Mouse (Mus musculus) MEL (cell line): ENCODE measurements around the gene Prmt2. TPM values are rescaled to one million over a fixed set of nuclear protein-coding genes. Genes with fewer than 3 reads are reported as not detected.
A peak's percentile ranks its signal among the peaks of the same experiment; 100 is the strongest.

Source experiments
- DNase-seq: peaks from one replicate; pipeline ENCODE4 v3.0.0; 2011; ENCODE audit warnings: low read depth, low spot score
- H3K27ac ChIP-seq: 2 replicates; pipeline ENCODE4 v1.5.1; 2012; ENCODE audit warnings: low read depth, mild to moderate bottlenecking, control low read depth, low read length, moderate library complexity; ENCODE audit not compliant: control insufficient read depth
- H3K27me3 ChIP-seq, 2 experiments: fragments of 150-350 bp in 1 of 2; sonication (generic) in 1 of 2; 2 replicates each; pipeline ENCODE4 v1.6.1; 2012; ENCODE audit warnings: low read length in 2 of 2, mild to moderate bottlenecking in 2 of 2, improper control_type of control experiment in 1 of 2, moderate library complexity in 1 of 2; ENCODE audit not compliant: insufficient read depth in 2 of 2, control insufficient read depth in 1 of 2
- H3K36me3 ChIP-seq, 2 experiments: 2 replicates each; pipeline ENCODE4 v1.6.1; 2012 to 2014; ENCODE audit warnings: low read length in 2 of 2, improper control_type of control experiment in 1 of 2, inconsistent platforms in 1 of 2, mild to moderate bottlenecking in 1 of 2; ENCODE audit not compliant: insufficient read depth in 2 of 2, control insufficient read depth in 1 of 2
- H3K4me1 ChIP-seq, 2 experiments: fragments of 150-350 bp in 1 of 2; sonication (generic) in 1 of 2; 2 replicates each; pipeline ENCODE4 v1.6.1; 2012; ENCODE audit warnings: low read length in 2 of 2, improper control_type of control experiment in 1 of 2, mild to moderate bottlenecking in 1 of 2; ENCODE audit not compliant: insufficient read depth in 2 of 2, control insufficient read depth in 1 of 2
- H3K4me3 ChIP-seq, 2 experiments: fragments of 150-350 bp in 1 of 2; sonication (generic) in 1 of 2; 2 replicates each; pipeline ENCODE4 v1.5.1; 2012; ENCODE audit warnings: low read depth in 2 of 2, low read length in 2 of 2, mild to moderate bottlenecking in 2 of 2, moderate library complexity in 2 of 2, control low read depth in 1 of 2, improper control_type of control experiment in 1 of 2; ENCODE audit not compliant: control insufficient read depth in 1 of 2, insufficient read depth in 1 of 2
- H3K79me2 ChIP-seq: 2 replicates; pipeline ENCODE4 v1.6.1; 2012; ENCODE audit warnings: mild to moderate bottlenecking, low read length, moderate library complexity; ENCODE audit not compliant: control insufficient read depth, poor library complexity, insufficient read depth
- H3K9ac ChIP-seq: 2 replicates; pipeline ENCODE4 v1.6.1; 2012; ENCODE audit warnings: low read depth, mild to moderate bottlenecking, control low read depth, low read length, moderate library complexity; ENCODE audit not compliant: control insufficient read depth, poor library complexity, severe bottlenecking
- H3K9me3 ChIP-seq: fragments of 150-350 bp; sonication (generic); replicated peaks from 2 replicates; pipeline ENCODE4 v1.6.1; 2012; ENCODE audit warnings: mild to moderate bottlenecking, low read length, improper control_type of control experiment, moderate library complexity; ENCODE audit not compliant: insufficient read depth
- CHD2 ChIP-seq: IDR thresholded peaks from 2 replicates; pipeline ENCODE4 v1.6.1; 2011; ENCODE audit warnings: low read length, improper control_type of control experiment
- ELF1 ChIP-seq: IDR thresholded peaks from 2 replicates; pipeline ENCODE4 v1.6.1; 2014; ENCODE audit warnings: low read depth, mild to moderate bottlenecking, inconsistent platforms, low read length, improper control_type of control experiment, moderate library complexity
- EP300 ChIP-seq, 2 experiments: IDR thresholded peaks; 2 replicates each; pipeline ENCODE4 v1.6.1; 2011; ENCODE audit warnings: improper control_type of control experiment in 2 of 2, low read length in 2 of 2, low read depth in 1 of 2, mild to moderate bottlenecking in 1 of 2
- ETS1 ChIP-seq: IDR thresholded peaks from 2 replicates; pipeline ENCODE4 v1.6.1; 2012; ENCODE audit warnings: low read depth, mild to moderate bottlenecking, inconsistent platforms, low read length, improper control_type of control experiment, moderate library complexity
- GABPA ChIP-seq: IDR thresholded peaks from 2 replicates; pipeline ENCODE4 v1.6.1; 2012; ENCODE audit warnings: low read depth, mild to moderate bottlenecking, inconsistent platforms, low read length, improper control_type of control experiment, moderate library complexity
- GATA1 ChIP-seq: IDR thresholded peaks from 2 replicates; pipeline ENCODE4 v1.6.1; 2011; ENCODE audit warnings: low read depth, low read length, improper control_type of control experiment
- HCFC1 ChIP-seq: IDR thresholded peaks from 2 replicates; pipeline ENCODE4 v1.6.1; 2012; ENCODE audit warnings: low read depth, mild to moderate bottlenecking, inconsistent platforms, low read length, improper control_type of control experiment, moderate library complexity
- KAT2A ChIP-seq: conservative IDR thresholded peaks from 2 replicates; pipeline ENCODE4 v1.6.1; 2012; ENCODE audit warnings: low read depth, low read length, improper control_type of control experiment, inconsistent platforms
- MAZ ChIP-seq: IDR thresholded peaks from 2 replicates; pipeline ENCODE4 v1.6.1; 2012; ENCODE audit warnings: low read depth, mild to moderate bottlenecking, inconsistent platforms, low read length, improper control_type of control experiment
- MEF2A ChIP-seq: IDR thresholded peaks from 2 replicates; pipeline ENCODE4 v1.6.1; 2014; ENCODE audit warnings: low read depth, mild to moderate bottlenecking, inconsistent platforms, low read length, improper control_type of control experiment; ENCODE audit not compliant: poor library complexity, insufficient replicate concordance, severe bottlenecking; ENCODE audit errors: extremely low read depth
- MYC ChIP-seq: IDR thresholded peaks from 2 replicates; pipeline ENCODE4 v1.6.1; 2011; ENCODE audit warnings: low read depth, mild to moderate bottlenecking, low read length, improper control_type of control experiment, moderate library complexity
- POLR2A ChIP-seq, 2 experiments: IDR thresholded peaks; 2 replicates each; pipeline ENCODE4 v1.6.1; 2011 to 2012; ENCODE audit warnings: low read length in 2 of 2, mild to moderate bottlenecking in 2 of 2, control low read depth in 1 of 2, improper control_type of control experiment in 1 of 2, low read depth in 1 of 2, moderate library complexity in 1 of 2; ENCODE audit not compliant: control insufficient read depth in 1 of 2, insufficient read depth in 1 of 2, poor library complexity in 1 of 2
- POLR2AphosphoS2 ChIP-seq: IDR thresholded peaks from 2 replicates; pipeline ENCODE4 v1.6.1; 2011; ENCODE audit warnings: low read length, improper control_type of control experiment
- POLR2AphosphoS5 ChIP-seq: IDR thresholded peaks from 2 replicates; pipeline ENCODE4 v1.6.1; 2012; ENCODE audit warnings: low read depth, borderline replicate concordance, mild to moderate bottlenecking, inconsistent platforms, low read length, moderate library complexity, mixed read lengths
- RAD21 ChIP-seq: IDR thresholded peaks from 2 replicates; pipeline ENCODE4 v1.6.1; 2011; ENCODE audit warnings: mild to moderate bottlenecking, low read depth, low read length, improper control_type of control experiment
- TAL1 ChIP-seq: IDR thresholded peaks from 2 replicates; pipeline ENCODE4 v1.6.1; 2012; ENCODE audit warnings: mild to moderate bottlenecking, inconsistent platforms, low read length, moderate library complexity, mixed read lengths
- TBP ChIP-seq: IDR thresholded peaks from 2 replicates; pipeline ENCODE4 v1.8.0; 2011; ENCODE audit warnings: low read depth, low read length, improper control_type of control experiment
- TCF12 ChIP-seq: IDR thresholded peaks from 2 replicates; pipeline ENCODE4 v1.6.1; 2014; ENCODE audit warnings: low read depth, mild to moderate bottlenecking, inconsistent platforms, low read length, improper control_type of control experiment, moderate library complexity
- USF1 ChIP-seq: IDR thresholded peaks from 2 replicates; pipeline ENCODE4 v1.6.1; 2014; ENCODE audit warnings: low read depth, mild to moderate bottlenecking, inconsistent platforms, low read length, improper control_type of control experiment, moderate library complexity
- ZC3H11A ChIP-seq: IDR thresholded peaks from 2 replicates; pipeline ENCODE4 v1.6.1; 2012; ENCODE audit warnings: low read depth, mild to moderate bottlenecking, inconsistent platforms, low read length, improper control_type of control experiment
- polyA plus RNA-seq, 2 experiments: library from polyadenylated mRNA; stranded (reverse) in 1 of 2; unstranded in 1 of 2; fragments of >175 nt in 1 of 2; fragments of >200 nt in 1 of 2; gene quantifications; 2 replicates each; pipeline versions ENCODE4 v1.2.1 to v1.2.4; 2012; ENCODE audit warnings: low replicate concordance in 2 of 2, low read depth in 1 of 2; ENCODE audit not compliant: insufficient read length in 2 of 2, insufficient read depth in 1 of 2, missing spikeins in 1 of 2
- total RNA-seq: library from RNA; depleted of rRNA; stranded (reverse); fragments of 300-350 nt; gene quantifications from 2 replicates; pipeline ENCODE4 v1.2.3, GENCODE M21; 2012

The Prmt2 gene
- total and polyA plus RNA-seq, 3 experiments = 6.7 to 12.6 TPM; not detected in 1

- TF ChIP-seq USF1 (no peak), MYC (no peak), GATA1 (no peak), TBP (no peak), GABPA (no peak), MAZ (no peak), HCFC1 (no peak), ELF1 (no peak), TAL1 (no peak), EP300 (IDR thresholded peaks at IDR 0.05; ENCODE audit: low read depth in 1 of 2, low read length in 2 of 2) (no peak), POLR2AphosphoS5 (no peak), KAT2A (no peak), RAD21 (no peak), POLR2A (IDR thresholded peaks at IDR 0.05; ENCODE audit: control insufficient read depth in 1 of 2, insufficient read depth in 1 of 2, low read depth in 1 of 2, low read length in 2 of 2, poor library complexity in 1 of 2) (no peak), TCF12 (no peak), MEF2A (no peak), CHD2 (no peak), ETS1 (no peak)
- H3K79me2 ChIP-seq = no peaks in the 10 kb centered on the region
- H3K27ac ChIP-seq = no peak overlapping the region
- no peak overlapping the region for H3K9ac ChIP-seq
- DNase-seq = no peak
- H3K9me3 ChIP-seq = no peaks in the 10 kb centered on the region
- H3K27me3 ChIP-seq = peaks cover 0 to 2% of the 10 kb centered on the region in 2 experiments; a peak in 1 of 4 replicates
- H3K36me3 ChIP-seq = no peaks in the 10 kb centered on the region
- H3K4me1 ChIP-seq = no peaks in the 10 kb centered on the region
- H3K4me3 ChIP-seq = no peak overlapping the region
Measured at GRCm38 (mm10) chr10:76201416-76201815, 36.2 kb downstream of the Prmt2 start.

DNA sequence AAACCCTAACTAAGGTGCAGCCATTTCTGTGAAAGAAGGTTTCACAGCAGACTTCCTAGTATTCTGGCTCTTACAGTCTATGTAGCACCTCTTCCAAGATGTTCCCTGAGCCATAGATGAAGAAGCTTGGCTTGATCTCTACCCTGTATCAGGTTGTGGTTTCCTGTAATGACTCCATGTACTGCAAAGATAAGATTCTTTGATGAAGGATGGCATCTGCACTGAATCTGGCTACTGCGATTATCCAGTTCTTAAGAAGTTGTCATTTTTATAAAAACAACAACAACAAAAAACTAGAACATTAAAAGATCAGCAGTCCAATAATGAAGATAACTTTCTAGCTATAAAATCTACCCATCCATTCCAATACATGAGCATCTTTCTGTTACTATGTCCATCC lies 49.7 kb downstream of the Prmt2 start:
- H3K79me2 ChIP-seq = no peaks in the 10 kb centered on the region
- peaks cover 2 to 4% of the 10 kb centered on the region in 2 experiments for H3K27me3 ChIP-seq
- no peak for TF ChIP-seq POLR2AphosphoS5
- peak; percentile 25 to 48; a peak in 2 of 4 replicates for TF ChIP-seq EP300 (IDR thresholded peaks at IDR 0.05; ENCODE audit: low read depth in 1 of 2, low read length in 2 of 2)
- no peak for TF ChIP-seq ZC3H11A
- no peak for TF ChIP-seq POLR2AphosphoS2
- TF ChIP-seq TCF12 = peak; percentile 68; the same call in 1 of the 2 replicates
- peak; percentile 62 for TF ChIP-seq GATA1
- no peak for TF ChIP-seq ELF1
- no peak for TF ChIP-seq MEF2A
- no peak overlapping the region for H3K9ac ChIP-seq
- 0 out of 4 replicates have a peak, but pooled peaks cover 0 to 6% of the 10 kb centered on the region in 2 experiments for H3K4me1 ChIP-seq
- no peak overlapping the region for H3K27ac ChIP-seq
- peak; percentile 9 for DNase-seq
- H3K9me3 ChIP-seq = no peaks in the 10 kb centered on the region
- H3K4me3 ChIP-seq = no peak overlapping the region
- peaks cover 0 to 4% of the 10 kb centered on the region in 2 experiments; a peak in 1 of 4 replicates for H3K36me3 ChIP-seq
